Mouse (Mus musculus) heart, postnatal 10 days (tissue): ENCODE results near the gene Amer3. TPM values are rescaled to one million over a fixed set of nuclear protein-coding genes. Genes with fewer than 3 reads are reported as not detected.
A peak's percentile ranks its signal among the peaks of the same experiment; 100 is the strongest.
"Not testable (repeated sequence)": the region's sequence is repeated elsewhere in the genome, so short reads cannot be mapped to it uniquely, and the experiment has no call there.

Source experiments
- DNase-seq, 2 experiments: peaks; one replicate each; pipeline ENCODE4 v3.0.0; 2021
- intact Hi-C: fragments of 180-260 bp; cut with DNase I; formaldehyde crosslinking; loops from one replicate; pipeline ENCODE4 v1.15.1; 2025
- total RNA-seq, 2 experiments: library from RNA; stranded (reverse); gene quantifications; 2 replicates each; pipeline ENCODE4 v1.2.3; 2021

The Amer3 gene
- total RNA-seq, 2 experiments from 2014 or later: not detected

DNA sequence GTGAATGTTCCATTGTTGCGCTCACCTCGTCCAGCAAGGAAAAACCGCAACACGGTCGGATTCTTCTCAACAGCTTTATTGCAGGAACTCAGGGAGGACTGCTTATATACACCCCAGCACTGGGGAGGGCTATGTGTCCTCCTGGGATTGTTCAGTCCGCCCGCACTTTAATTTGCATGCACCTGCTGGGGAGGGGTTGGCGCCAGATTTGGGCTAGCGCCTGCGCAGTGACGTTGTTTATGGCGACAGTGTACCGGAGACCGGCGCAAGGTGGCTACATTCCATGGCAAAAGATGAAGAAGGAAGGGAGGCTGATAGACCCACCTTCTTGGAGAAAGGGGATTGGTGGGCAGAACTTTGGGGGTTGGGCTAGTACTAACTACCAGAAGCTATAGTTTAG is 20.5 kb downstream of the Amer3 start:
- DNase-seq: no peak
- intact Hi-C loops: loop anchor here (5.0 kb wide), 1 partner anchor 398 kb away; no protein-coding TSS in a partner anchor

DNA sequence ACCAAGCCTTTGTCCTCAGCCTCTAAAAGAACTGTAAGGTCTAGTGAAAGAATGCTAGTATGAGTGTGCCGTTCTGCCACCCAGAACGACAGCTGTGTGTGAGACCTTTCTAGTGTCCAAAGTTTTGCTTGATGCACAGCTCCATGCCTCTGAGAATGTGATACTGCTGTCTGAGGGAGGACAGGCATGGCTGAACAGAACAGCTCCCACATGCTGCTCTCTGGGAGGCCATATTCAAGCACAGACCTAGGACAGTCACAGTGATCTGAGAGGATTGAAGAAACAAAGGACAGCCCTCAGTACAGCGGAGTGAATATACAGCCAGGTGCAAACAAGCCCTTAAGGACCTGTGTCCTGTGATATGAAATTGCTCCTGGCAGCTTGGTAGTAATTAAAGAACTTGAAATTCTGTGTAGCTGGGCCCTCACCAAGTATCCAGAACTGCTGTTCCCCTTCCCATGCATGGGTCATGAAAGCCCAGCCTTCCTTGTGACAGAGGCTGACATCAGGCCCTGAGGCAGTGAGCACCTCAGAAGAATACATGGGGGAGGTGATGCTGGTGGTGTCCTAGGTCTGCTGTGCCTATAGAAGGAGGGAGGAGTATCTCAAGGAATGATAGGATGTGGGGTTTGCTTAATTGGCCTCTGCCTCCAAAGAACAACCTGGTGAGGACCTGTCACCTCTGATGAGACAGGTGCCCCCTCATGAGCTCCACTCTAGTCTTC is 22.0 kb downstream of the Amer3 start:
- intact Hi-C loops: loop anchor here (2.0 to 5.0 kb wide), 2 partner anchors 139 to 399 kb away; no protein-coding TSS in a partner anchor
- no peak for DNase-seq

DNA sequence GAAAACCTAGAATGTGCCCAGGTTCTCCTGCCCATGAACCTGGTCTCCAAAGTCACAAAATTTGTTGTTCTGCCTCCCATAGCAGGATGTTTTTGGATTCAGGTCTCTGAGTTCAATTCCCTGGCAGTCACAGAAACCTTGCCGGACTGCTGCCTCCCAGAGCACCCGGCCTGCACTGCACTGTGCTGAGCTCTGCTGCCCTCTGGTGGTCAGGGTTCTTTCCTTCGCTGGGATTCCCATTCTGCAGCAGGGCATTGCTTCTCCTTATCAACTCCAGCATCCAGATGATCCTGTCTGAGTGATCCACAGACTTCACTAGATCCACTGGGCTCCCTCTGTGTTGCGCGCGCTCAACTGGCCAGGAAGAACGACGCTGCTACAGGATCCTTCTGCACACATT is 22.9 kb downstream of the Amer3 start:
- intact Hi-C loops: loop anchor here (2.0 to 5.0 kb wide), 2 partner anchors 140 to 400 kb away; no protein-coding TSS in a partner anchor
- peak; percentile 55 to 76 for DNase-seq

DNA sequence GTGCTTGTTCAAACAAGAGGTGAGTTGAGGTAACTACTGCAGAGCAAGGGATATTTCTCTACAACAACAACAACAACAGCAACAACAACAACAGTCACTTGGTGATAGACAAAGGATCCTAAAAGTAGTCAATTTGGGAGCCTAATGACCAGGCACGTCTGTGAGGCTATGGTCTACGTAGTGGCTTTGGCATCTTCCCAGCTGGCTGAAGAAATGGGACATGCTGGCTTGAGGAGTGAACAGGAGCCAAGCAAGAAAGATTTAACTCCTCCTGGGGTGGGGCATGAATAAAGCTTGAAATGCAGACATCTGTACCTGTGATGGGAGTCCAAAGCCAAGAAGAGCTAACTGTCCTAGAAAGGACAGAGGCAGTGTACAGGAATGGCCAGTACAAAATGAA is 34.3 kb downstream of the Amer3 start:
- DNase-seq: no peak
- intact Hi-C loops: no loop called here

DNA sequence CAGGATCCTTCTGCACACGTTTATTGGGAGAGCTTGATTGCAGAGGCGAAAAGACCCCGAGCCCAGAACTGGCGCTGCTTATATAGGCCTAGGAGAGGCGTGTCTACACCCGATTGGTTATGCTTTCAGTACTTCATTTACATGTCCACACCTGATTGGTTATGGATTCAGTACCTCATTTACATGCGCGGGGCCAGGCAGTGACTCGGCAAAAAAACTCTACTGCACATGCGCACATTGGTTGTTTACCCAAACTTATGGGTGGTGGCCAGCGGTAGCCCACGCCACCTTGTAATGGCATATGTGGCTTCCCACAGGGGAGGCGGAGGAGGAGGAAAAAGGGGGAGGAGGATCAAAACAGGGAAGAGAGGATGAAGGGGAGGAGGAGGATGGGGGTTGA is 40.7 kb downstream of the Amer3 start:
- intact Hi-C loops, DNase-seq: not testable (repeated sequence)

DNA sequence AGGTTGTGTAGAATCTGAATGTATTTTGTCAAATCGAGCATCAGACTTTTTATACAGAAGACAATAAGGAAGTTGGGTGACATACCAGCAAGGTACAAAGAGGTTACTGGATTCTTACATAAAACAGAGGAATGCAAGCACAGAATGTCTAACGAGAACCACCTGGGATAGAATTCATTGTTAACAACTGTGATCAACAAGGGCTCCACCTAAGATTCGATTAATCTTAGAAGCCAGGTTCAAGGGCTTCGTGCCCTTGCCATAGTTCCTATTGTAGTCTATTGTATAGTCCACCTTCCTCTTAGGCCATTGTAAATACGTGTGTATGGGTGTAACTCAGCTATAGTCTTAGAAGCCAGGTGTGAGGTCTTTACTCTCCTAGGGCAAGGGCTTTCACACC is 41.3 kb downstream of the Amer3 start:
- DNase-seq, intact Hi-C loops: not testable (repeated sequence)

DNA sequence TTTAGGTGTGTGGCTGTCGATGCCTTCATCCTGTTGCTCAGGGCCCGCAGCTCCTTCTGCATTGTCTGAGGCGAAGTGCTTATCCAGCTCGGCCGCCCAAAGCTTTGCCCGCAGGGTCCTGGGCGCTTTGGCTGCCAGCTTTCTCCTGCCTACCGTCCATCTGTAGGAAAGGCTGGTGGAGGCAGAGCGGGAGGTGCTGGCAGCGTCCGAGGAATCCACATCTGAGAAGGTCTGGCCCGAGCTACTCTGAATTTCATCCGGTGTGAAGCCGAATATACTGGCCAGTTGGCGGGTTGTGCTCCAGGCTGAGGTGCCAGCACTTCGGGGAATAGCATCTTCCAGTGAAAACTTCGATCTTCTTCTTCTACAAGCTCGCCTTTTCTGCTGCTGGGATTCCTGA is 56.3 kb downstream of the Amer3 start:
- DNase-seq: no peak
- intact Hi-C loops: no loop called here

Other genes with a start within 250 kb of the Amer3 start
- gene Ccdc115, start 140.0 kb upstream of the Amer3 start, total RNA-seq: 10 to 100 TPM; 14.0 to 17.4 TPM
- gene Imp4, start 139.8 kb upstream of the Amer3 start, total RNA-seq: 10 to 100 TPM; 33.9 to 36.0 TPM
- gene Ptpn18, start 119.9 kb upstream of the Amer3 start, total RNA-seq: 1 to 10 TPM; 6.6 to 8.2 TPM
- not detected for gene Prss39, start 81.2 kb upstream of the Amer3 start, total RNA-seq
- gene Cfc1, start 44.0 kb upstream of the Amer3 start, total RNA-seq: not detected
- not detected for gene Prss40, start 18.7 kb upstream of the Amer3 start, total RNA-seq